In the genomic region with DNA sequence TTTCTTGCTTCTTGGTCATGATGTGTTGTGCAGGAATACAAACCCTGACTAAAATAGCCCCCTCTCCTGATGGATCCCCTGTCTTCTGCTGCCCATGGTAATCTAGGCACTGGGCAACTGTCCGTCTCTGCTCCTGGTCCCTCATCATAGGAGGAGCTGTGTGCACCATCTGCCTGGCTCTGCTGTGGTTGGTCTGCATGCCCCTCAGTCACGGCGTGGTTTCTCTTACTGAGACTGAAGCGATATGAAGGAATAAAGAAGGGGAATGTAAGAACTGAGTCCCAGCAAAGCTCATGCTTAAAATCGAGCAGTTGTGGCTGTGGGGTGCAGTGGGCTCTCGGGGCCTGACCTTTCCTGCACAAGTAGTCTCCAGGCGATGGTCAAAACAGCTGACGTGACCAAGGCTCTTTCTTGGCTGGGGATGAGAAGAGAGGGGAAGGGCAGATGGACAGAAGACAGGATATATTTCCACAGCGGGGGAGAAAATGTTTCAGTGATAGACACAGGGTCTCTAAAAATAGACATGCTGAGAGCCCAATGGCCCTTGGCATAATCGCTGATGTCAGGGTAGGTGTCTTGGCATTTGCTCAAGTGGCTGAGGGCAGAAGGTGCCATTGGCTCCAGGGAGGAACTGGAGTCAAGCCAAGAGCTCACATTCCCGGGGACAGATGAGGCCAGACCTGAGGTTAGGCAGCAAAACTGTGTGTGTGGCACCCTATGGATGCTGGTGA, we compare ENCODE assay signal across 12 mouse cellular contexts. TPM values are rescaled to one million over a fixed set of nuclear protein-coding genes. Genes with fewer than 3 reads are reported as not detected.
DNase-seq lines count a peak whose midpoint lies in the region; ATAC-seq and TF ChIP-seq lines count a peak whose summit lies in the region.
"Had no signal": no experiment of that assay in that cellular context is flagged by ENCODE, and none has a peak within 500 bp of the region (broad histone marks: within the 10 kb centered on the region; RNA-seq: fewer than 3 reads in every experiment).

No protein-coding gene starts in this region.

- H3K9me3 ChIP-seq in hindbrain, postnatal 0 days (ENCODE audit: low read length) = no peaks in the 10 kb centered on the region
- no peaks in the 10 kb centered on the region for H3K9me3 ChIP-seq in midbrain, embryonic 15.5 days

- TF ChIP-seq CTCF in cerebellum, adult 2 months (IDR thresholded peaks at IDR 0.05; ENCODE audit: borderline replicate concordance, insufficient read depth, low read depth, low read length) = no peak
- no peak for TF ChIP-seq CTCF in hindbrain, postnatal 0 days (IDR thresholded peaks at IDR 0.05; ENCODE audit: low read depth)

- peak; percentile 12 to 20 for DNase-seq in cerebellum, adult 2 months
- DNase-seq in cerebellum, postnatal 4 days (ENCODE audit: low spot score in 2 of 2) = no peak
- peak; percentile 2 to 10 for DNase-seq in layer of hippocampus, postnatal 10 days (ENCODE audit: low spot score in 2 of 2)
- no peak for DNase-seq in layer of hippocampus, adult 8-10 months (ENCODE audit: low spot score in 2 of 2)
- peak; percentile 47 for DNase-seq in heart, adult 8-10 months (ENCODE audit: low spot score)
- DNase-seq in hindbrain, postnatal 0 days (ENCODE audit: low spot score) = peak; percentile 23
- no peak for DNase-seq in thymus, postnatal 25 days
- DNase-seq: right cerebral cortex, adult 18-20 months had no signal

- no peak overlapping the region for H3K9ac ChIP-seq in hindbrain, postnatal 0 days (replicated peaks; ENCODE audit: low read length)
- no peak overlapping the region for H3K9ac ChIP-seq in midbrain, embryonic 15.5 days

- H3K36me3 ChIP-seq in hindbrain, postnatal 0 days (ENCODE audit: insufficient read depth, low read length) = no peaks in the 10 kb centered on the region
- no peaks in the 10 kb centered on the region for H3K36me3 ChIP-seq in midbrain, embryonic 15.5 days (replicated peaks)

- H3K4me2 ChIP-seq in hindbrain, postnatal 0 days (ENCODE audit: low read depth, low read length) = no peak overlapping the region
- no peak overlapping the region for H3K4me2 ChIP-seq in midbrain, embryonic 15.5 days

- no peak overlapping the region for H3K27ac ChIP-seq in cerebellum, adult 2 months (ENCODE audit: insufficient read depth, low read length)
- H3K27ac ChIP-seq in hindbrain, postnatal 0 days = no peak overlapping the region
- H3K27ac ChIP-seq in midbrain, embryonic 15.5 days = no peak overlapping the region
- H3K27ac ChIP-seq: stomach, postnatal 0 days had no signal

- no peak overlapping the region for H3K4me3 ChIP-seq in cerebellum, adult 2 months (replicated peaks; ENCODE audit: insufficient read depth, low read depth, low read length)
- no peak overlapping the region for H3K4me3 ChIP-seq in hindbrain, postnatal 0 days (ENCODE audit: low read length)
- H3K4me3 ChIP-seq in midbrain, embryonic 15.5 days = no peak overlapping the region

- H3K4me1 ChIP-seq in cerebellum, adult 2 months (ENCODE audit: control insufficient read depth, insufficient read depth, low read length) = peaks cover 7% of the 10 kb centered on the region; the same call in 1 of the 2 replicates
- H3K4me1 ChIP-seq in hindbrain, postnatal 0 days (ENCODE audit: insufficient read depth, low read length) = no peaks in the 10 kb centered on the region
- no peaks in the 10 kb centered on the region for H3K4me1 ChIP-seq in midbrain, embryonic 15.5 days

- 13% methylated on average over 11 of the region's 11 CpGs for whole genome bisulfite sequencing in cerebellum, adult 2 months
- 38% methylated on average over 11 of the region's 11 CpGs for WGBS in hindbrain, postnatal 0 days
- WGBS in midbrain, embryonic 15.5 days = 79% methylated on average over 11 of the region's 11 CpGs

- H3K27me3 ChIP-seq in cerebellum, adult 2 months (ENCODE audit: control insufficient read depth, insufficient read depth, low read length) = no peaks in the 10 kb centered on the region
- H3K27me3 ChIP-seq in hindbrain, postnatal 0 days (ENCODE audit: insufficient read depth, low read length) = peaks cover 9% of the 10 kb centered on the region; the same call in 1 of the 2 replicates
- H3K27me3 ChIP-seq in midbrain, embryonic 15.5 days (replicated peaks) = no peaks in the 10 kb centered on the region
- H3K27me3 ChIP-seq: Patski had no signal

- no peak; the same call in 1 of the 2 replicates for ATAC-seq in hindbrain, postnatal 0 days
- ATAC-seq in midbrain, embryonic 15.5 days (replicated peaks) = no peak
- ATAC-seq: Patski had no signal

- TF ChIP-seq POLR2A in cerebellum, adult 2 months (IDR thresholded peaks at IDR 0.05; ENCODE audit: borderline replicate concordance, insufficient read depth, low read length) = no peak

RNA-seq across cellular contexts. Expression of a gene that starts 50.6 kb away (rescaled TPM):
- 58.4 and 66.5 TPM in 2 replicates for polyA plus RNA-seq in cerebellum, adult 2 months (2012; rRNA removed)
- total RNA-seq in layer of hippocampus, postnatal 10 days (2021) = 10 to 100 TPM; 81.2 to 83.8 TPM
- 100 to 1,000 TPM; 129 to 156 (median 139) TPM for total RNA-seq in layer of hippocampus, adult 8-10 months (2022)
- under 1 TPM; 0.44 to 0.75 (median 0.62) TPM for total RNA-seq in heart, adult 8-10 months (2022)
- 48.2 and 53.1 TPM in 2 replicates for total RNA-seq in hindbrain, postnatal 0 days (2014; rRNA removed)
- 10.6 and 10.7 TPM in 2 replicates for polyA plus RNA-seq in hindbrain, postnatal 0 days (2015; fragmentation: Nextera tagmentation; extraction: Ambion mirVana)
- polyA plus RNA-seq in midbrain, embryonic 15.5 days (2015; fragmentation: Nextera tagmentation; extraction: Ambion mirVana) = 12.4 and 13.7 TPM in 2 replicates
- total RNA-seq: liver, adult 2 months had no signal
- polyA plus RNA-seq: liver, adult 2 months had no signal

Comparison
In these comparisons a context has a peak if more than half of its experiments do, and no peak if none do; other contexts are left out.
1. DNase-seq: peak in cerebellum, adult 2 months (2 of 2), layer of hippocampus, postnatal 10 days (2 of 2), heart, adult 8-10 months (single experiment) and hindbrain, postnatal 0 days (single experiment); none in cerebellum, postnatal 4 days (0 of 2), layer of hippocampus, adult 8-10 months (0 of 2) and thymus, postnatal 25 days (single experiment).
2. RNA of a gene that starts 50.6 kb away (total RNA-seq): 129 to 156 TPM in layer of hippocampus, adult 8-10 months, 81.2 to 83.8 TPM in layer of hippocampus, postnatal 10 days and 48.2 to 53.1 TPM in hindbrain, postnatal 0 days; 0.44 to 0.75 TPM in heart, adult 8-10 months; every median in the first group is over 10 times any median in the second.